Mouse (Mus musculus) frontal cortex, postnatal 25 days (tissue): Measurements from ENCODE around the gene Ltbp2.

ENCODE experiments used
- DNase-seq, 2 experiments: peaks; one replicate each; pipeline ENCODE4 v3.0.0; 2022; ENCODE audit warnings: low spot score in 2 of 2

The Ltbp2 gene

DNA sequence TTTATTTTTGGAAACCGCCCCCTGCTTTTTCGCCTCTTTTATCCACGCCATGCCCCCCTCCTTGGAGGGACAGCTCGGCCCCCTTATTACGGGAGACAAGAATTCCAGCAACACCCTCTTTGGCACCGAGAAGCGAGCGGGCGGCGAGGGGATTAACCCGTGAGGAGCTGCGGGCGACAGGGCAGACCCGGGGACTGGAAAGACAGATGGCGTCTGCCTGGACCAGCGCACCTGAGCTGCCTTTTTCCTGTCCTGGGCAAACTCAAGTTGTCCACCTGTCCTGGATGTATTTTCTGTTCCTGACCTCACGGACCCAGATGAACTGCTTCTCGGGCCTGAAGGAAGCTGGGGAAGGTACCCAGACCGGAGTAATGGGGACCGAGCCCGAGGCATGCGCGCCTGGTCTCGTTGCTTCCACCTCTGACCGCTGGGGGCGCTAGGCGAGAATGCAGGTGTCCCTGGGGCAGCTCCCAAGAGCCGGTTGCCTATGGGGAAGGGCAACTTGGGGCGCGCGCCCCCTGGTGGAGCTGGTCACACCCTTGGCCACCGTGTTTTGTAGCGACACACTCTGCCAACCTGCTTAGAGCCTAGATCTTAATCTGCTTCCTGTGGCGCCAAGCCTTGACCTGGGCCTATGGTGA, at the start of gene Ltbp2:
Gene Ltbp2, minus strand, starts transcription at position 52 of the 641 bp plus-strand sequence.
- DNase-seq: peak; percentile 42 to 59

DNA sequence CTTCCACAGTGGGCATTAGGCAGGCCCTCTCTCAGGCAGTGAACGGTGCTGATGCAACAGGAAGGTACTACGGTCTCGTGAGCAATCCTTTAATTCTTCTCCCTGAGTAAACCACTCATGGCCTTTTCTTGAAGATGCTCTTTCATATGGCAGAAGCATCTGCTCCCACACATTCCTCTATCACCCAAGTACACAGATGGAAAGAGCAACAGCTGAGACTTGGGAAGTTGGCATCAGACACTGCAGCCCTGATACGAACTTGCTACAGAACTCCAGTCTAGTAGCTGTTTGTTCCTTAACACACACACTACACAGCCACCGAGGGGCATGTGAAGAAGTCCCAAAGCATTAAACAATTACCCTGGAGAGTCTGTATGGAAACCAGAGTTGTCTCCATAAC, 48.0 kb upstream of the Ltbp2 start:
- no peak for DNase-seq

DNA sequence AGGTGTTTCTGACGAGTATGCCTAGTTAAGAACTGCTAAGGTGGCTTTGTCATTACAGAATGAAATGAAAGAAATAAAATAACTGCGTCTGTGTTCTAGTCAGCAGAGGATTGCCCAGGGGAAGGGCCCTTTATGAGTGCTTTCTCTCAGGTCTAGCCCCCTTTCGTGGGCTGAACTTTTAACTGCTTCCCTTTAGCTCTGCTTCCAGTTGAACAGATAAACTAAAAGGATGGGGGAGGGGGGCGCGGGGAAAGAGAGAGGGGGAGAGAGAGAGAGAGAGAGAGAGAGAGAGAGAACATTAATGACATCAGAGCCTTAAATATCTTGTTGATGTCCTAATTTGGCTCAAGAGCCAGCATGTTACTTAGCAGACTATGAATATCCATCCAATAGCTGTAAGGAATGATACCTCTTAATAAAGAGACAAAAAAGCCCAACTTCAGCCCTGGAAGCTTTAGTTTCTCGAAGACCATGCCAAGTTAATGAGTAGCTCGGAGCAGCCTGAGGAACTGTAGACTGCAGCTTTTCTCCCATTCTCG, 45.6 kb upstream of the Ltbp2 start:
- no peak for DNase-seq

DNA sequence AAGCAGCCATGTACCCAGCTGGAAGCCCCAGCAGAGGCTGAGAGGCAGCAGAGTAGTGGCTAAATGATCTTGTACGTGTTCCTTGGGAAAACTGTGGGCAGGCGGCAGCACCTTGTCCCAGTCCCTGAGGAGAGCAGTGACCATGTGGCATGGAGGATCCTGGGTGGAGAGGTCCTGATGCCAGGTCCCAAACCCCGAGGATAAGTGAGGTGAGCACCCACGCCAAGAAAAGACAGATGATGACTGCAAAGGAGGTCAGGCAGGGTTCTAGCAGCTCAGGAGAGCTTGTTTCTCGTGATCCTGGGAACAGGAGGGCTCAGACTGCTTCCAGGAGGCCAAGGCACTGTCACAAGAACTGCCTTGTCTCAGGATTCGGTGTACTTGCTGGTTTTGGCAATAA, 42.5 kb upstream of the Ltbp2 start:
- DNase-seq: no peak

DNA sequence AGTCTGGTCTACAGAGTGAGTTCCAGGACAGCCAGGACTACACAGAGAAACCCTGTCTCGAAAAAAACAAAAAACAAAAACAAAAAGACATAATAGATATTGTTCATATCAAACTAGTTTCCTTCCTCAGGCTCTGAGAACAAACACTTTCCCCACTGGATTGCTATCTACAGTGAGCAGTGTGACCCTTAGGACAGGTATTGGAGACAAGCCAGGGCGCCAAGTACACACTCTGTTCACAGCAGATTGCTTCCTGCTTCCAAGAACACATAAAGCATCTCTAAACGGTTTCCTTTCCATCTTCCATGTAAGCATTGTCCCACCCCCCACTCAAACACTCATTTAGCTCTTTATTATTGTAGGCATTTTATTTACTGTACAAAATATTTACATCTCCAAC, 41.5 kb upstream of the Ltbp2 start:
- no peak for DNase-seq

DNA sequence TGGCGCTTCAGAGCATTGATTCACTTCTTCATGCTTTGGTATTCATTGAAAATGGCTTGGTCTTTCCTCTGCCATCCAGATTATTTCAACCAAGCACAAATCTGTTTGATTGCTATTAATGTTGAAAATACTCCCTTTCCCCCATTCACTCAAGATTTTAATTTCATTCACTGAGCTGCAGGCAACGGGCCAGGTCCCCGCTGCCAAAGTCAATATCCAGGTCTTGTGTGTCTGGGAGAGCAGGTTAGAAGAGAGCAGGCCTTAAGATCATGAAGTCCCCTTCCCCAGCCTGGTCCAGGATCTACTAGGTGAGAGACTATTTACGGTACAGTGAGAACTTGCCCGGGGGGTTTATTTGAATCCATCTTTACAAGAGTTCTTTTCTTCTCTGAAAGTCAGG, 38.6 kb upstream of the Ltbp2 start:
- no peak for DNase-seq

DNA sequence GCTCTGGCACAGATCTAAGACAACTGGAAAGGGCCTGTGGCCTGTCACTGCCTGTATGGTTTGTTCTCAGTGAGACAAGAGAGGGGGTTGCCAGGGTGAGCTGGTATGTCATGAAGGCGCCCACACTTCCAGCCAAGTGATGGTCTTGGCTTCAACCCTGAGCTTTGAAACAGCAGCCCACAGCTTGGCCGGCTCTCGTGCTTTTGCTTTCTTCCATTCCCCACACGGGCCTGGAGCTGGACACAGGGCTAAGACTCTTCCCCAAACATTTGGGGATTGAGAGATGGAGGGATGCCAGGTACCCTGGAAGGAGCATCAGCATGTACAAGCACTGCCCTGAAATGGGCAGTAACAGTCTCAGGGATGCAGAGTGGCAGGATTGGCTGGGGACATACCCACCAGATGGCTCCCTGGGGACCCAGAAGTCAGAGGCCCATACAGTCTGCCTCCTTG, 36.3 kb upstream of the Ltbp2 start:
- no peak for DNase-seq

DNA sequence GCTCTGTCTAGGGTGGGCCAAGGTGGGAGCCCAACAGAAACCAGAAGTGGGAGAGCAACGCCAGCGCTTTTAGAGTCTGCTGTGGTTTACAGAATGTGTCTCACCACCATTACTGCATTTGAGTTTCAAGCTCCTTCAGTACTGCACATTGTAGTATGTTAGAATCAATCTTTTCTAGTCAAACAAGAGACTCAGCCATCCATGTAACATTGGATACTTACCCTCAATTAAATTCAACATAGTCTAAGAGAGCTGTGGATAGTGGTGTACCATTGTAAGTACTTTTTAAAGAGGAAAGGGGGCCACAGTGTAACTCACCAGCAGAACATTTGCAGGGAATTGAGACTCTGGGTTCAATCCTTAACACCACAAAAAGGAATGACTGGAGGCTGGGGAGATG, 35.3 kb upstream of the Ltbp2 start:
- DNase-seq: no peak

DNA sequence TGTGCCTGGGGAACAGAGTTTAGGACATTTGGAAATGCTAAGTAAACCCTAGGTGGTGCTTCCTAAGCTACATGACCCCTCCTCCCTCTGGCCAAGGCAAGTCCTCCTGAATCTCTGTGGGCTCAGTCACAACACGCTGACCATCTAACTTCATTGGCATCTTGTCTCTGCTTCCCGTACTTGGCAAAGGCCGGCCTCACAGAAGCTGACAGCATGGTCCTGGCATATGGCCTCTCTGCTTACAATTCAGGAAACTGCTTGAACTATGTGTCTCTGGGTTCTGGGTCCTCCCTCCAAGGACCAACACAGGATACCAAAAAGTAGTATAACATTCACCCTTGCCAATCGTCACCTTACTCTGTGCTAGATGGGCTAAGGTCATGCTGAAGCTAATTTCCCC, 33.7 kb upstream of the Ltbp2 start:
- no peak for DNase-seq

DNA sequence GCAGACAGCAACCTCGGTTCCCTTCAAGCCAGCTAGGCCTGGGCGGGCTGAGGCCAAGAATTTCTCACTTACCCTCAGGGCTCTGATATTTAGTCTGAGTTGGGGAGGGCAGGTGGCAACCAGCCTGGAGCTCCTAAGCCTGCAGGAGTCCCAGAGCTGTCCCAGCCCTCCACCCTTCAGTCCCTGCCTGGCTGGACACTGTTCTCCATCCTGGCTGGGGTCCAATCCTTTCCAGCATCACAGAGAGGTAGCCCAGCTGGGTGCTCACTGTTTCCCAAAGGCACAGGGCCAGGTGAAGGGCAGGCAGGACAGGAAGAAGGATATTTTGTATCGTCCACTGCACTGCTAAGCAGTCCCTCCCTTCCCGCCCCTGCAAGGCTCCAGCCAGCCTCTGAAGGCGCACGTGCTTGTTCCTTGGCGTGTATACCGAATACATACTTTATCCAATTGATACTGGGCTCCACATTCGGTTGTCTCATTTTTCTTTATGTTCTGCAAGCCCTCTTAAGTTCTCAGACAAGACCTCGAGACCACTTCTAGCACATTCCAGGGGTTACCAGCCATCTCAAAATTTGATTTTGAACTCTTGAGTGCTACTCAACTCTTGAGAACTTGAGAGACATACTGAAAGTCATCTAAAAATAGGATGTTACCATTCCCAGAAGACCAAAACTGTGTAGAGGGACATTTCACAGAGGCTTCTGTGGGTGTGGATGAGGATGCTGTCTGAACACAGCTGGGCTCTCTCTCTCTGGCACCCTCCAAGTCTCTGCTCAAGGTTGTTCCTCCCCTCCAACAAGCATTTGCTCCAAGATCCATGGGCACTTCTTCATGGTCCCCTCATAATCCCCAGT, 31.5 kb upstream of the Ltbp2 start:
- DNase-seq: no peak

DNA sequence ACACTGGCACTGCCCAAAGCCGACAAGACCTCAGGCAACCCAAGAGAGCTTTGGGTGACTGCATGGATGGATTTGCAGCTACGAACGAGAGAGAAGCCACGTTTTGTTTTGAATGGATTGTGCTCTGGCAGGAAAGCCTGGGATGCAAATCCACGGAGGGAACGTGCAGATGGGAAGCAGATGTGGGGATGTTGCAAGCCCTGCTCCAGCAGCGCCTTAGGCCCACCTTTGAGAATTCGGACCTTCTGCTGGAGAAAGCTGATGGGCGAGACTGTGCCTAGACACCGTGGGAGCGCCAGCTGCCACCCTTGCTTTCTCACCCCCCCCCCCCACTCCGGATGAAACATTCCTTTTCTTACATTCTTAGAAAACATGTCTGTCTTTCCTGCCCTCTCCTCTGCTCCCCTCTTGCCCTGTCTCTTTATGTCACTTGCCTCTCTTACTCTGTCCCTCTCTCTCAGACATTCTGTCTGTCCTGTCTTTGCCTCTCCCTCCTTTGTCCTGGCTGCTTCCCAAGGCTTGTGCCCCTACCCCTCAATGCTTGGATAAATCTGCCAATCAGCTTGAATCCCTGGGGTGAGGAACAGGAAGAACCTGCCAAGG, 30.8 kb upstream of the Ltbp2 start:
- DNase-seq: no peak

DNA sequence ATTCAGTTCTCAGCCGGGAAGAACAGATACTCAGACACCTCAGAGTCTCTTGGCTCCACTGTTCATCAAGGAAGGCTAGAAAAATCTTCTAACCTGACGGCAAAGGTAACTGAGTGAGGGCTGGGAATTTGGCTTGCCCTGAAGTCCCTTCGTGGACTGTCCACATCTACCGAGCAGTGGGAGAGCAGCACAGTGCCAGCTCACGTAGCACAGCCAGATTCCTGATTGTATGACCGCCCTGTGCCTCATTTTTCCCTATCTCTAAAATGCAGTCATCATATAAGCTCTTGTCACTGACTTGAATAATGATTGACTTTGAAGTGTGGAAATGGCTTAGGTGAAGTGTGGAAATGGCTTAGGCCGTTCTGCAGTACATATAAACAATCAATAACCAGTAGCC, 28.1 kb upstream of the Ltbp2 start:
- no peak for DNase-seq

DNA sequence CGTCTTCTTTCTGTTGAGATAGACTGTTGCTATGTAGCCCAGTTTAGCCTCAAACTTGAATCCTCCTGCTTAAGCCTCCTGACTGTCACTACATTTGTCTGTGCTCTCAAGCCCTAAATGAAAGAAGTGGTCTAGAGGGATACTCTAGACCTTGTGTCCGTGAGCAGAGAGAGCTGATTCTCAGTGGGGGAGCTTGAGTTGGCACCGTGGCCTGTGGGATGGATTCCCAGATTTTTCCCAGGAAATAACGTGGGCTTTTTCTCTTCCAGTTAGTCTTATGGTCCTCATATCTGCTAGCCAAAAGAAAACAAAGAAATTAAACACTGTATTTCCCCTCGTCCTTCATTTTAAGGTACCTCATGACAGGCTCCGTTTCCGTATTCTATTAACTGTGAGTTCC, 24.0 kb upstream of the Ltbp2 start:
- no peak for DNase-seq

DNA sequence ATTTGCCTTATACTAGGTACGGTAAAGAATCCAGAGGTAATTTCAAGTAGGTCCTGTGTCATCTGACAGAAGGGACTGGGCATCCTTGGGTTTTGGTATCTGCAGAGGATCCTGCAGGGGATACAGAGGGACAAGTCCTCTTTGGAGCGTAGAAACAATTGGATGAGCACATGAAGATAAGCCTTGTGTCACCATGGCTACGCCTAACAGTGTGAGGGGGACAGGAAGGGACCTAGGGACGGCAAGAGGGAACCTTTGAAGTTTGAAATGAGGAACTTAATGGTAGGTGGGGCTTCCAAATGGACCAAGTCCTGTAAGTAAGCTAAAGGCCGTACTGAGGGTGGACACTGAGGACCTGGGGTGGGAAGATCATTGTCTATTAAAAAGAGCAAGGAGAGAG, 21.0 kb upstream of the Ltbp2 start:
- DNase-seq: no peak

DNA sequence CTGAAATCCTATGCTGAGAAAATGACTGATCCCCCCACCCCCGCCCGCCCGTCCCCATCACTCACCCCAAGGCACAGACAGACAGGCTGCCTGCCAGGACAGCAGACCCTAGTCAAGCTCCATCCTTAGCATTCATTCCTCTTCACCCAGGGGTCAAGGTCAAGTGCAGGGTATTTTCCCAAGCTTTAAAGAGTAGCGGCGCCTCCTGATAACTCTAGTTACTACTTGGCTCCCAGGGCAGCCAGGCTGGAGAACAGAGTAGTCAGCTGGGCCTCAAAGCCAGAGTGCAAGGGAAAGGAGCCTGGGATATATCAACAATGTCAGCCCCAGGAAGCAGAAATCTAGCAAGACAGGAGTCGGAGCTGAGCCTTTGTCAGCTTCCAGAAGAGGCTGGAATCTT, 19.9 kb upstream of the Ltbp2 start:
- no peak for DNase-seq

DNA sequence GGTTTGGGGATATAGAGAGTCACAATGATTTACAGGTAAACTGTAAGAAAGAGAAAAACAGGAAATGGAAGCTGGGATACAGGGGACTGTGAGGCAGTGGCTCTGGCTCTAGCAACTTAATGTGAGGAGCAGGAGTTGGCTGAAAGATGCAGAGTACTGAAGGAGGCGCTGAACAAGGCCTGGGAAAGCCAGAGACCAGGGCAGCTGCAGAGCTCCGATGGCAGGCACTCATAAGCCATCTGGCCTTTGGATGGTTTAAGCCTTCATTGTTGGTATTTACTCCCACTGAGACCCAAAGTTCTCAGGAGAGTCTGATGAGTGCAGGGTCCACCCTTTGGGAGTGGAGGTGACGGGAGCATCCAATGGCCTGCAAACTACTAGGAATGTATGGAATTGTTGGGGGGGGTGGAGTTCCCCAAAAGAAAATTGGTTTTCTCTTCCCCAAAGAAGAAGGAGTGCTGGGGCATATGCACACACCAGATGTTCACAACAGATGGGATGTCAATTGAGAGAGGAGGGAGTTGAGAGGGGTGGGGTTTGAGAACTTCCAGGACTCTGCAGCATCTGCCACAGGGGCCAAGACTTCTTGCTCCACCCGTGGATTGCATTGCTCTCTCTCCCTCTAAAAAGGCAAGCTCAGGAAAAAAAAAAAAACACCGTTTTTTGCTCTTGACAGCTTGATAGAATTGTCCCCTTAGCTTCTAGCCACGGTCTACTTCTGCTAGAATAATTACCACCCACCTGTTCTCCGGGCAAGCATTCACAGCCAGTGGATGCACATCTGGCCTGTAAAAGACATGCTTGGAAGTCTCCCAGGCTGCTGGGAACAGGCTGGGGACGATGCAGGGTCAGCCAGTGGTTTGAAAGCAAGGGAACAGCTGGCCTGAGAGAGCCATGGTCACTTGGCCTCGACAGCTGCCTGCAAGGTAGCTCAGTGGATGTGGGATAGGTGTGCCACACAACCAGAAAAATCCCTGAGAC, 17.6 kb upstream of the Ltbp2 start:
- no peak for DNase-seq

DNA sequence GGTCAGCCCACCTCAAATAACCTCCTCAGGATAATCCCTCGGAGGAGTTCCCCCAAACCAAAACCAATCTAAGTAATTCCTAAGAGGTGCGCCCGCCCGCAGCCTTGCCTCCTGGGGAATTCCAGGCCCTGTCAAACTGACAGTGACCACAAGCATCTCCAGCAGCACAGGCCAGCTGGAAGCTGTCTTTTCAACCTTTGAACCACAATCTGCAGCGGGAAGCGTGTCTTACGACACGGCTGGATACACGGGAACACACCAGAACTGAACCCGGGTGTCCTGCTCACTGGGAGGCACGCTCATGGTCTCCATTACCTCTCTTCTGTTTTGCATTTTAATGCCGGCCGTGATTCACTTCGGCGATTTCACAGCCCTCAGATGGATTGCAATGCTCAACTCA, 14.0 kb upstream of the Ltbp2 start:
- no peak for DNase-seq

DNA sequence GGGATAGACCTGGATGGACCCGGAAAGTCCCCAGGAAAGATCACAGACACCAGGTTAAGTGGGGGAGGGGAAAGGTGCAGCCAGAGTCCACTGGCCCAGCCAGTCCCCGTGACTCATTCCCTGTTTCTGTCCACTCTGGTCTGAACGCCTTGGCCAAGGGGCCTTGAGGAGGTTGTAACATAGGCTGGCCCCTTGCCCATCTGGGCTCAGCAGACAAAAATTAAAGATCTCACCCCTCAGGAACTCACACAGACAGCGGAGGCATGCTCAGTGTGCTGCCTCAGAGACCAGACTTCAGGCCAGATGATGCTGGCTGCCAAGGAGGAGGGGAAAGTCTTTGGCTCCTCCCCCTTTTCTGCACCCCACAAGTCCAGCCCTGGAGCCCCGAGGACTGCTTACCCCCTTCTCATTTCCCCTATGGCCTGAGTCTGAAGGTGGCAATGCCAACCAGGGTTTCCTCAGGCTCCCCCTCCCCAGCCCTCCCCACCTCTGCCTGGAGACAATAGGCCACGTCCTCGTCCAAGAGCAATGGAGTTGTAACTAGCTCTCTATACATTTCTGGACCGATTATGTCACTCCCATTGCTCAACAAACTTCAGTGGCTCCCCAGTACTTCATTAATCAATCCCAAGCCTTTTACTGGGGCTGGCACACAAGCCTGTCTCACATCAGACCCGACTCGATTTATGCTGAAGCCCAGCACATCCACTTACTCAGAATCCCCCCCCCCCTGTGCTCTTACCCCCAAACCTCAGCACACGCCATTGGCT, 9.0 kb upstream of the Ltbp2 start:
- no peak for DNase-seq

DNA sequence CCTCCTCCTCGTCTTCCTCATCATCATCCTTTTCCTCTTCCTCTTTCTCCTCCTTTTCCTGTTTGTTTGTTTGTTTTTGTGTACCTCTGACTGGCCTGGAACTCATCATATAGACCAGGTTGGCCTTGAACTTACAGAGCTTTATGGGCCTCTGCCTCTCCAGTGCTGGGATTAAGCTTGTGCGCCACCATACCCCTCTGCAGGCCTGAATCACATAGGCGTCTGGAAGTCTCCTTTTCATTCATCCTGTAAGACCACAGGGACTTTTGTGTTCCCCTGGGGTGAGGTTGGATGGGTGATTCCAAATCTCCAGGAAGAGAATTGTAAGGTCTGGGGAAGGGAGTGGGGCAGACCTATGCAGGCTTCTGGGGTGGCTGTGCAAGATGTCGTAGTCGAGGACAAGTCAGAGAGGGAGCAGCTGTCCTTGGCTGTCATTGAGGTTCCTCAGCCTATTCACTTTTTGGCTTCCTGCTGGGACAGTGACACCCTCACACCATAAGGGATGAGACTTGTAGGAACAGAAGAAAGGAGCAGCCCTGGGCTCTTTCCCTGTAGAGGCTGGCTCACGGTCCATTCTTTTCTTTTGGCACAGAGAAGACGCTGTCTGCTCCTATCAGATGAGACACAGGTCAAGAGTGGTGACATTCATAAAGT, 8.2 kb upstream of the Ltbp2 start:
- DNase-seq: no peak

DNA sequence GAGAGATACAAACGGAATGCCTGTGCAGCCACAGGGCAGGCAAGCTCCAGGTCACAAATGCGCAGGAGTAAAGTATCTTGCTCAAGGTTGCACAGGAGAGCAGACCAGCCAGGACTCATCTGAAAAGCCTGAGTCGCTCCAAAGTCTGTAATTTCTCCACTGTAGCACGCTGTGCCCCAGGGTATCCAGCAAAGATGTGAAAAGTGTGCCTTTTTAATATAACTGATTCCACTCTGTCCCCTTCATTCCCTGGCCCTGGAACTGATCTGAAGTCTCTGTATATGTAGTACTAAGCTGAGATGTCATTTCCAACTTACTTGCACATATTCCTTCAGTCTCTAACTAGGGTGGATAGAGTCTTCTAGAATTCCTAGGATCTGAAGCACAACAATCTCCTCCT, 6.5 kb upstream of the Ltbp2 start:
- DNase-seq: no peak
